Mouse (Mus musculus) C2C12 (cell line): ENCODE measurements around the gene Pidd1.
A peak's percentile ranks its signal among the peaks of the same experiment; 100 is the strongest.

Source experiments
- CTCF ChIP-seq: IDR thresholded peaks from one replicate; pipeline ENCODE4 v1.5.1; 2011; ENCODE audit not compliant: control insufficient read depth, insufficient read depth, insufficient read length
- MAX ChIP-seq: IDR thresholded peaks from one replicate; pipeline ENCODE4 v1.6.1; 2011; ENCODE audit warnings: mild to moderate bottlenecking, control low read depth
- MYOD1 ChIP-seq: IDR thresholded peaks from one replicate; pipeline ENCODE4 v1.6.1; 2011; ENCODE audit warnings: low read depth; ENCODE audit not compliant: control insufficient read depth, insufficient read length
- MYOG ChIP-seq: IDR thresholded peaks from one replicate; pipeline ENCODE4 v1.6.1; 2011; ENCODE audit not compliant: control insufficient read depth, insufficient read length; ENCODE audit errors: extremely low read depth
- USF1 ChIP-seq: IDR thresholded peaks from one replicate; pipeline ENCODE4 v1.6.1; 2011; ENCODE audit warnings: low read depth, mild to moderate bottlenecking, control low read depth, moderate library complexity

- TF ChIP-seq CTCF (peak; percentile 89), MAX (no peak), MYOG (no peak), MYOD1 (no peak), USF1 (no peak)
These were observed 40.5 kb downstream of the Pidd1 start for GRCm38 (mm10) chr7:141403305-141403704.
